Mouse (Mus musculus): ENCODE results near the gene Idnk. TPM values are rescaled to one million over a fixed set of nuclear protein-coding genes. Genes with fewer than 3 reads are reported as not detected.

Gene Idnk
- total RNA-seq (2021) = 10 to 100 TPM in 1 of 2 experiments, 1 to 10 TPM in 1; 9.0 to 10.2 TPM
- long read RNA-seq, experiment 1, transcript Idnk-202 (4 exons, 1,462 nt) = major isoform, 7 of 8 reads
- long read RNA-seq, experiment 1, partial matches to known transcripts = 1 of 8 reads
- long read RNA-seq, experiment 1, other reads (novel, unspliced or antisense) = 0 of 8 reads
- long read RNA-seq, experiment 2, transcript Idnk-202 (4 exons, 1,462 nt) = major isoform, 9 of 11 reads
- long read RNA-seq, experiment 2, partial matches to known transcripts = 0 of 11 reads
- long read RNA-seq, experiment 2, other reads (novel, unspliced or antisense) = 1 of 11 reads

- intact Hi-C loops (cut with DNase I; ENCODE audit: low total_unique reads) = loop anchor here (2.0 to 10.0 kb wide), 2 partner anchors 81 to 227 kb away; partner anchors contain the start of gene 2210016F16Rik
- DNase-seq = peak; percentile 91
Measured at GRCm38 (mm10) chr13:58157447-58158098, at the start of gene Idnk. Idnk (plus strand) TSS chr13:58157649.

GRCm38 (mm10) chr13:58111306-58111705 lies 46.1 kb upstream of the Idnk start:
- intact Hi-C loops (cut with DNase I; ENCODE audit: low total_unique reads) = loop anchor here (5.0 kb wide), 2 partner anchors 79 to 99 kb away; no protein-coding TSS in a partner anchor
- DNase-seq = no peak

- intact Hi-C loops (cut with DNase I; ENCODE audit: low total_unique reads) = loop anchor here (5.0 kb wide), 2 partner anchors 80 to 100 kb away; no protein-coding TSS in a partner anchor
- DNase-seq = no peak
Measured at GRCm38 (mm10) chr13:58112191-58112590, 45.3 kb upstream of the Idnk start.

- DNase-seq = no peak
- intact Hi-C loops (cut with DNase I; ENCODE audit: low total_unique reads) = loop anchor here (5.0 kb wide), 2 partner anchors 80 to 100 kb away; no protein-coding TSS in a partner anchor
Measured at GRCm38 (mm10) chr13:58112601-58113041, 44.8 kb upstream of the Idnk start.

GRCm38 (mm10) chr13:58113061-58113900 lies 44.2 kb upstream of the Idnk start, which contains the start of gene Klhl3:
Klhl3 (minus strand) TSS chr13:58113592.
- peak; percentile 66 for DNase-seq
- intact Hi-C loops (cut with DNase I; ENCODE audit: low total_unique reads) = loop anchor here (5.0 kb wide), 2 partner anchors 81 to 101 kb away; no protein-coding TSS in a partner anchor

GRCm38 (mm10) chr13:58115227-58115626 lies 42.2 kb upstream of the Idnk start:
- DNase-seq = no peak

GRCm38 (mm10) chr13:58116801-58117200 lies 40.6 kb upstream of the Idnk start:
- intact Hi-C loops (cut with DNase I; ENCODE audit: low total_unique reads) = no loop called here
- no peak for DNase-seq

More at GRCm38 (mm10) chr13:58115227-58115626, 42.2 kb upstream of the Idnk start:
- intact Hi-C loops (cut with DNase I; ENCODE audit: low total_unique reads) = no loop called here

GRCm38 (mm10) chr13:58117318-58118017 lies 40.0 kb upstream of the Idnk start:
- intact Hi-C loops (cut with DNase I; ENCODE audit: low total_unique reads) = no loop called here
- DNase-seq = peak; percentile 77

GRCm38 (mm10) chr13:58122786-58123297 lies 34.6 kb upstream of the Idnk start:
- no peak for DNase-seq
- intact Hi-C loops (cut with DNase I; ENCODE audit: low total_unique reads) = no loop called here

- intact Hi-C loops (cut with DNase I; ENCODE audit: low total_unique reads) = no loop called here
- DNase-seq = no peak
Measured at GRCm38 (mm10) chr13:58123381-58123780, 34.1 kb upstream of the Idnk start.

- intact Hi-C loops (cut with DNase I; ENCODE audit: low total_unique reads) = no loop called here
Measured at GRCm38 (mm10) chr13:58124278-58124677, 33.2 kb upstream of the Idnk start.

GRCm38 (mm10) chr13:58124989-58125388 lies 32.5 kb upstream of the Idnk start:
- intact Hi-C loops (cut with DNase I; ENCODE audit: low total_unique reads) = no loop called here
- DNase-seq = no peak

More at GRCm38 (mm10) chr13:58124278-58124677, 33.2 kb upstream of the Idnk start:
- no peak for DNase-seq

GRCm38 (mm10) chr13:58126126-58126525 lies 31.3 kb upstream of the Idnk start:
- intact Hi-C loops (cut with DNase I; ENCODE audit: low total_unique reads) = no loop called here
- no peak for DNase-seq

GRCm38 (mm10) chr13:58126862-58127765 lies 30.3 kb upstream of the Idnk start:
- intact Hi-C loops (cut with DNase I; ENCODE audit: low total_unique reads) = no loop called here
- DNase-seq = no peak

- intact Hi-C loops (cut with DNase I; ENCODE audit: low total_unique reads) = no loop called here
- peak; percentile 62 for DNase-seq
Measured at GRCm38 (mm10) chr13:58127766-58128361, 29.6 kb upstream of the Idnk start.

- intact Hi-C loops (cut with DNase I; ENCODE audit: low total_unique reads) = no loop called here
- DNase-seq = peak; percentile 95
Measured at GRCm38 (mm10) chr13:58128396-58128767, 29.1 kb upstream of the Idnk start, which contains the start of gene Hnrnpa0. Hnrnpa0 (minus strand) TSS chr13:58128556.
